Mouse (Mus musculus) liver, embryonic 14.5 days (tissue): Measurements from ENCODE around the gene Tpi1.

Experiments
- CTCF ChIP-seq: IDR thresholded peaks from 2 replicates; pipeline ENCODE4 v1.5.1; 2016; ENCODE audit warnings: antibody characterized with exemption, low read depth, control low read depth
- EP300 ChIP-seq: IDR thresholded peaks from 2 replicates; pipeline ENCODE4 v1.6.1; 2016; ENCODE audit warnings: antibody characterized with exemption, low read depth

- TF ChIP-seq CTCF (no peak), EP300 (no peak)
Measured at GRCm38 (mm10) chr6:124857840-124858530, 43.9 kb upstream of the Tpi1 start.
